Mouse (Mus musculus) ES-E14 (cell line): ENCODE measurements around the gene Sepsecs.

Experiments
- MAFK ChIP-seq: IDR thresholded peaks from 2 replicates; pipeline ENCODE4 v1.6.1; 2014; ENCODE audit warnings: mild to moderate bottlenecking, low read depth, low read length, inconsistent platforms; ENCODE audit not compliant: insufficient read depth
- ZC3H11A ChIP-seq: IDR thresholded peaks from 2 replicates; pipeline ENCODE4 v1.6.1; 2012; ENCODE audit warnings: low read depth, mild to moderate bottlenecking, inconsistent platforms, low read length, borderline replicate concordance

GRCm38 (mm10) chr5:52652086-52652485 lies 17.4 kb downstream of the Sepsecs start:
- TF ChIP-seq ZC3H11A: no peak
- TF ChIP-seq MAFK: no peak
